Mouse (Mus musculus): Measurements from ENCODE around the gene Wap. TPM values are rescaled to one million over a fixed set of nuclear protein-coding genes. Genes with fewer than 3 reads are reported as not detected.

Gene Wap
- total RNA-seq (2023): not detected

DNA sequence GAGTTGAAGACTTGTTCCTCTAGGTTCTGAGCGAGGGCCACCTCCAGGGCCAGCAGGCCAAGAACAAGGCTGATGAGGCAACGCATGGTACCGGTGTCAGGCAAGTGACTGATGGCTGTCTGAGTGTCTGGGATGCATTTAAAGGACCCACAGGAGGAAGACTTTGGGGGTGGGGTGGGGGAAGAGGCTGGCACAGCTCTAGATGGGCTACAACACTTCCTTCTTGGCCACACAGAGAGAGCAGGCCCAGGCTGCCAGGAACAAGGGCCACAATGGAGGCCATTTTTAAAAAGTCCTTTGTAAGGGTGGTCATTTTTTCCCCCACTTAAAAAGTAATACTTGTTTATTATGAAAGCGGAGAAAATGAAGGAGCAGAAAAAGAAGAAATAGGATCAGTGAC, at the start of gene Wap:
Gene Wap (minus strand): TSS at position 101 of the 400 bp plus-strand sequence.

DNA sequence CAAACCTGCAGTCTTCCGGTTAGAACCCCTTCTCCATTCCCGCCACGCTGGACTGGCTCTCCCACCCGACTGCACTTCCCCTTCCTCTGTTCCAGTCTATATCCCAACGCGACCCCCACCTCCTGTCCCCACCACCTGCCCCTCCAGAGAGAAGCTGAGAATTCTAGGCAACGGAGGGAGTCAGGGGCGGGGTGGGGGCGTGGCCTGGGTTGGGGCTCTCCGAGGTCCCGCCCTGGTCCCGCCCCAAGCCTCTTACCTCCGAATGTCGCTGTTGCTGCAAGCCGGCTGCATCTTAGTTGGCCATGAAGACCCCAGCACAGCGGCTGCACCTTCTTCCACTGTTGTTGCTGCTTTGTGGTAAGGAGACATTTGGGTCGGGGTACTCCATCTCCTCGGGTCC, 19.8 kb upstream of the Wap start, which contains the start of gene Ramp3:
Gene Ramp3 (plus strand): TSS at position 251 of the 400 bp plus-strand sequence.

DNA sequence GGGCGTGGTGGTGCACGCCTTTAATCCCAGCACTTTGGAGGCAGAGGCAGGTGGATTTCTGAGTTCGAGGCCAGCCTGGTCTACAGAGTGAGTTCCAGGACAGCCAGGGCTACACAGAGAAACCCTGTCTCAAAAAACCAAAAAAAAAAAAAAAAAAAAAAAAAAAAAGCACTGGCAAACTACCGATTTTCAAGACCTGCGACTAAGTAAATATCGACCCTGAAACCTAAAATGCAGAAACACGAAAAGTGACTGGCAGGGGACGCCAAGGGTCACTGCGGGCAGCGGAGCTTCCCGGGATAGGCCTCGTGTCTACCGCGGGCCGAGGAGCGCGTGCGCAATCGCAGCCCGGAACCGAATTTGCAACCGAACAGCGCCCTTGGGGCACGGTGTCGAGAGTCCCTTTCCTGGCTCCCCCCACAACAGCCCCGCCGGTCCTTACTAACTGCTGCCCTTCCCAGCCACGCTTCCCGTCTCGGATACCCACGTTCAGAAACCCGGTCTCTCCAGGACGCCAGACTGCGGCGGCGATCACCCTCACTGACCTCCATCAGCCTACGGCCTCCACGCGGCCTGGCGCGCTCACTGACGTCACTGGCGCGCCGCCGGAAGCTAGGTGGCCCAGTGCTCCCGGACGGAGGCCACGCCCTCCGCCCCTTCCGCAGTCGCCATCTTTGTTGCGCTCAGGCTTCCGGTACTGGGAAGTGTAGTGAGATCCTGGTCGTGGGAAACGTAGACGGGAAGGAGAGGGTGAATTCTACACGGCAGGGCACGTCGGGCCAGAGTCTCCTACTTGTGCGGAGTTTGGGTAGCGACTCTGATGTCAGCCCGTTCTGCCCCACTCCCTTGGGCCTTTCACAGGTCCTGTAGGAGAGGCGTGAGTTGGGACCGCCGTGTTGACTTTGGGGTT, 12.7 kb downstream of the Wap start, which contains the start of gene Tbrg4:
Gene Tbrg4 (minus strand): TSS at position 590 of the 910 bp plus-strand sequence.

DNA sequence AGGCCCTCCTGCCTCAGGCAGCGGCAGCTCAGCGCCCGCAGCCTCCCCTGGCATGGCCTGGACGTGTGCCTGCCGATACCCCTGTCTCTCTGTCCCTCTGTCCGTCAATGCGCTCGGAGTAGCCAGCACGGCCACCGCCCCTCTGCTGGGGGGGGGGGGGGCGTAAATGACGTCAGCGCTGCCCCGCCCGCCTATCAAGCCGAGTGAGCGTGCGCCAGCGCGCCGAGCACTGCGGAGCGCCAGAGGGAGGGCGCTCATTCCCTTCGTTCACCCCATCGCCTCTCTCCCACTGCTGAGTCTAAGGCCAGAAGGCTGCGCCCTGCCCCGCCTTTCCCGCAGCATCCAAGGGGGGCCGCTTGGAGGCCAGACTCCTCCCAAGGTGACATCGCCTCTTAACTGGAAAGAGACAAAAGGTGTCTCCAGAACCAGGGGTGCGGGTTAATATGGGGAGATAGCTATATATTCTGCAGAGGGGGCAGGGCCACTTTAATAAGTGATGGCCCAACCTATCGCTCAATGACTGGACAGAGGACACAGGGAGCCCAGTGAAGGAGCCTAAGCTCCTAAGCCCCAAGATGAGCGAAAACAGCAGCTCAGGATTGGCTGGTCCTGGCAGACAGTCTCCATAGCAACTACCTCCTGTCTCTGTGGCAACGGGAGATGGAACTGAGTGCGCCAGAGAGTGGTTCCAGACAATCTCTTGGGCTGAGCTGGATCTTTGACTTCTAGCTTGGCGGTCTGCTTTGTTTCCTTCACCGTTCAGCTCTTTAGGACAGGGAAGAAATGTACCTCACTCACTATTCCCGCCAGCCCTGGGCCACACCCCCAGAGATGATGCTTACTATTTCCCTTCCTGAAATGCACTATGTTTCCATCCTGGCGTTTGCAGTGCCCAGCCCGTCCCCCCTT, 32.7 kb downstream of the Wap start, which contains the start of gene Nacad:
Gene Nacad (minus strand): TSS at position 563 of the 909 bp plus-strand sequence.

Other genes with a start within 250 kb of the Wap start
- gene Zmiz2, start 249.6 kb downstream of the Wap start, total RNA-seq (2023): 104 TPM
- gene Ppia, start 223.2 kb downstream of the Wap start, total RNA-seq (2023): 1,275 TPM
- gene H2afv, start 194.2 kb downstream of the Wap start, total RNA-seq (2023): 52.0 TPM
- gene Purb, start 162.7 kb downstream of the Wap start, total RNA-seq (2023): 59.2 TPM
- gene Myo1g, start 117.7 kb downstream of the Wap start, total RNA-seq (2023): 179 TPM
- gene Ccm2, start 91.8 kb downstream of the Wap start, total RNA-seq (2023): 270 TPM
- 0.28 TPM for gene Nacad, start 32.6 kb downstream of the Wap start, total RNA-seq (2023)
- gene Tbrg4, start 12.6 kb downstream of the Wap start, total RNA-seq (2023): 140 TPM
- gene Ramp3, start 19.9 kb upstream of the Wap start, total RNA-seq (2023): 9.8 TPM
- not detected for gene Gm11983, start 199.0 kb upstream of the Wap start, total RNA-seq (2023)

Measured in CD8-positive naive resting alpha-beta T cell, adult 57 days (primary cell).